Mouse (Mus musculus) cortical plate, adult 2 months (tissue): ENCODE results near the gene Gm5662. TPM values are rescaled to one million over a fixed set of nuclear protein-coding genes. Genes with fewer than 3 reads are reported as not detected.
"Not testable (repeated sequence)": the region's sequence is repeated elsewhere in the genome, so short reads cannot be mapped to it uniquely, and the experiment has no call there.

Experiments
- H3K27ac ChIP-seq: fragments of 200-500 bp; 2 replicates; pipeline ENCODE4 v1.5.1; 2012; ENCODE audit warnings: low read length, control low read depth, inconsistent platforms; ENCODE audit not compliant: insufficient read depth
- H3K4me1 ChIP-seq: fragments of 200-500 bp; 2 replicates; pipeline ENCODE4 v1.6.1; 2011; ENCODE audit warnings: low read length; ENCODE audit not compliant: control insufficient read depth, insufficient read depth
- H3K4me3 ChIP-seq: fragments of 200-500 bp; 2 replicates; pipeline ENCODE4 v1.5.1; 2011; ENCODE audit warnings: mild to moderate bottlenecking, low read length, control low read depth; ENCODE audit not compliant: insufficient read depth
- CTCF ChIP-seq: fragments of 200-500 bp; IDR thresholded peaks from 2 replicates; pipeline ENCODE4 v1.5.1; 2011; ENCODE audit warnings: mild to moderate bottlenecking, control low read depth, low read length; ENCODE audit not compliant: insufficient read depth; ENCODE audit errors: extremely low read depth
- POLR2A ChIP-seq: fragments of 200-500 bp; IDR thresholded peaks from 2 replicates; pipeline ENCODE4 v1.6.1; 2011; ENCODE audit warnings: mild to moderate bottlenecking, low read length, control low read depth; ENCODE audit not compliant: insufficient read depth; ENCODE audit errors: extremely low read depth
- polyA plus RNA-seq: library from polyadenylated mRNA; depleted of rRNA; stranded (reverse); fragments of >200 nt; gene quantifications from 2 replicates; pipeline ENCODE4 v1.2.3, GENCODE M21; 2012; rRNA removed

The Gm5662 gene
- not detected in 2 replicates for polyA plus RNA-seq

GRCm38 (mm10) chr12:88274400-88274799, at the start of gene Gm5662:
TSS of gene Gm5662 (minus strand) at chr12:88274500.
- not testable (repeated sequence) for H3K4me3 ChIP-seq, H3K4me1 ChIP-seq, H3K27ac ChIP-seq

GRCm38 (mm10) chr12:88323926-88324325, 49.6 kb upstream of the Gm5662 start, which contains the start of gene Gm5039:
TSS of gene Gm5039 (minus strand) at chr12:88324026.
- H3K27ac ChIP-seq, H3K4me3 ChIP-seq, H3K4me1 ChIP-seq: not testable (repeated sequence)

GRCm38 (mm10) chr12:88314556-88314955, 40.3 kb upstream of the Gm5662 start:
- H3K27ac ChIP-seq, result no peak overlapping the region
- no peak overlapping the region for H3K4me3 ChIP-seq
- TF ChIP-seq CTCF (no peak), POLR2A (no peak)
- H3K4me1 ChIP-seq, result no peaks in the 10 kb centered on the region

- H3K4me3 ChIP-seq, result not testable (repeated sequence)
Measured at GRCm38 (mm10) chr12:88297171-88297570, 22.9 kb upstream of the Gm5662 start.

GRCm38 (mm10) chr12:88293082-88293481, 18.8 kb upstream of the Gm5662 start:
- not testable (repeated sequence) for H3K4me3 ChIP-seq, H3K27ac ChIP-seq, H3K4me1 ChIP-seq

More at GRCm38 (mm10) chr12:88297171-88297570, 22.9 kb upstream of the Gm5662 start:
- H3K27ac ChIP-seq, H3K4me1 ChIP-seq: not testable (repeated sequence)

- not testable (repeated sequence) for H3K27ac ChIP-seq, H3K4me3 ChIP-seq, H3K4me1 ChIP-seq
Measured at GRCm38 (mm10) chr12:88285224-88285623, 10.9 kb upstream of the Gm5662 start.

- H3K27ac ChIP-seq, result no peak overlapping the region
- H3K4me3 ChIP-seq, result no peak overlapping the region
- no peaks in the 10 kb centered on the region for H3K4me1 ChIP-seq
- TF ChIP-seq CTCF (no peak), POLR2A (no peak)
Measured at GRCm38 (mm10) chr12:88257241-88257640, 17.1 kb downstream of the Gm5662 start.

GRCm38 (mm10) chr12:88255917-88256316, 18.4 kb downstream of the Gm5662 start:
- H3K27ac ChIP-seq, H3K4me1 ChIP-seq, H3K4me3 ChIP-seq: not testable (repeated sequence)

- not testable (repeated sequence) for H3K4me3 ChIP-seq, H3K4me1 ChIP-seq
Measured at GRCm38 (mm10) chr12:88250000-88250399, 24.3 kb downstream of the Gm5662 start, which contains the start of gene Gm8332. TSS of gene Gm8332 (minus strand) at chr12:88250100.

GRCm38 (mm10) chr12:88245786-88246185, 28.5 kb downstream of the Gm5662 start:
- not testable (repeated sequence) for H3K27ac ChIP-seq, H3K4me3 ChIP-seq, H3K4me1 ChIP-seq

More at GRCm38 (mm10) chr12:88250000-88250399, 24.3 kb downstream of the Gm5662 start, which contains the start of gene Gm8332:
- H3K27ac ChIP-seq, result not testable (repeated sequence)

GRCm38 (mm10) chr12:88242940-88243339, 31.4 kb downstream of the Gm5662 start:
- not testable (repeated sequence) for H3K4me1 ChIP-seq, H3K27ac ChIP-seq

More at GRCm38 (mm10) chr12:88242940-88243339, 31.4 kb downstream of the Gm5662 start:
- not testable (repeated sequence) for H3K4me3 ChIP-seq

Other genes starting within 250 kb of the Gm5662 start
- not detected in 2 replicates for gene Gm2056, start 247.5 kb downstream of the Gm5662 start, polyA plus RNA-seq
- gene Gm16368, start 190.8 kb downstream of the Gm5662 start, polyA plus RNA-seq, result not detected in 2 replicates
- not detected in 2 replicates for gene Gm10436, start 92.4 kb downstream of the Gm5662 start, polyA plus RNA-seq
- not detected in 2 replicates for gene Gm8332, start 24.4 kb downstream of the Gm5662 start, polyA plus RNA-seq
- not detected in 2 replicates for gene Gm5039, start 49.5 kb upstream of the Gm5662 start, polyA plus RNA-seq
- gene Adck1, start 86.1 kb upstream of the Gm5662 start, polyA plus RNA-seq, result 46.0 and 47.5 TPM in 2 replicates